Mouse (Mus musculus) liver, embryonic 11.5 days (tissue): ENCODE measurements around the gene Fbxl8. TPM values are rescaled to one million over a fixed set of nuclear protein-coding genes. Genes with fewer than 3 reads are reported as not detected.

Experiments
- ATAC-seq: fragments of 200-750 bp; cut with Nextera tagmentation; replicated peaks from 2 replicates; pipeline ENCODE4 v1.8.0; 2017; ENCODE audit warnings: moderate number of reproducible peaks, mild to moderate bottlenecking, moderate TSS enrichment, moderate library complexity; ENCODE audit not compliant: low FRiP score
- DNase-seq: peaks from one replicate; pipeline ENCODE4 v3.0.0-alpha.2; 2017; ENCODE audit warnings: low spot score
- H3K27ac ChIP-seq: fragments of 300-500 bp; sonication (generic); 2 replicates; pipeline ENCODE4 v1.5.1; 2014; ENCODE audit warnings: mild to moderate bottlenecking, low read depth, low read length, control low read depth
- H3K27me3 ChIP-seq: fragments of 300-500 bp; sonication (generic); replicated peaks from 2 replicates; pipeline ENCODE4 v1.6.1; 2014; ENCODE audit warnings: low read length, mixed read lengths; ENCODE audit not compliant: control insufficient read depth, insufficient read depth
- H3K36me3 ChIP-seq: fragments of 300-500 bp; sonication (generic); 2 replicates; pipeline ENCODE4 v1.6.1; 2014; ENCODE audit warnings: mild to moderate bottlenecking, low read length, moderate library complexity, mixed read lengths; ENCODE audit not compliant: control insufficient read depth, insufficient read depth
- H3K4me1 ChIP-seq: fragments of 300-500 bp; sonication (generic); replicated peaks from 2 replicates; pipeline ENCODE4 v1.6.1; 2014; ENCODE audit warnings: low read length, mixed read lengths; ENCODE audit not compliant: control insufficient read depth, insufficient read depth
- H3K4me2 ChIP-seq: fragments of 300-500 bp; sonication (generic); 2 replicates; pipeline ENCODE4 v1.6.1; 2014; ENCODE audit warnings: mild to moderate bottlenecking, control low read depth, moderate library complexity
- H3K4me3 ChIP-seq: fragments of 300-500 bp; sonication (generic); 2 replicates; pipeline ENCODE4 v1.5.1; 2014; ENCODE audit warnings: low read depth, low read length, control low read depth
- H3K9ac ChIP-seq: fragments of 300-500 bp; sonication (generic); 2 replicates; pipeline ENCODE4 v1.6.1; 2014; ENCODE audit warnings: low read depth, low read length, control low read depth
- H3K9me3 ChIP-seq: fragments of 300-500 bp; sonication (generic); 2 replicates; pipeline ENCODE4 v1.6.1; 2016; ENCODE audit warnings: low read length, inconsistent platforms, mixed read lengths; ENCODE audit not compliant: control insufficient read depth
- WGBS: fragments of 180-500 bp; shearing (Covaris S2); extraction: QIAGEN DNeasy Blood & Tissue Kit; methylation state at CpG from one replicate; pipeline ENCODE4 v1.1.7; 2014; 5-methylcytosine and 5-hydroxymethylcytosine counted together
- microRNA counts: library from miRNA; unstranded; fragments of <30 nt; microRNA quantifications from one replicate; lab custom pipeline; 2015
- microRNA-seq: library from miRNA; unstranded; fragments of <30 nt; microRNA quantifications from one replicate; pipeline ENCODE4, GENCODE M21; 2017; ENCODE audit warnings: borderline number of aligned reads
- polyA plus RNA-seq: library from polyadenylated mRNA; unstranded; fragments of >200 nt; fragmentation: Nextera tagmentation; extraction: Ambion mirVana; gene quantifications from 2 replicates; pipeline ENCODE4 v1.2.1, GENCODE M21; 2014

Gene Fbxl8
- polyA plus RNA-seq, 1 experiment from 2014 or later = 2.0 TPM

DNA sequence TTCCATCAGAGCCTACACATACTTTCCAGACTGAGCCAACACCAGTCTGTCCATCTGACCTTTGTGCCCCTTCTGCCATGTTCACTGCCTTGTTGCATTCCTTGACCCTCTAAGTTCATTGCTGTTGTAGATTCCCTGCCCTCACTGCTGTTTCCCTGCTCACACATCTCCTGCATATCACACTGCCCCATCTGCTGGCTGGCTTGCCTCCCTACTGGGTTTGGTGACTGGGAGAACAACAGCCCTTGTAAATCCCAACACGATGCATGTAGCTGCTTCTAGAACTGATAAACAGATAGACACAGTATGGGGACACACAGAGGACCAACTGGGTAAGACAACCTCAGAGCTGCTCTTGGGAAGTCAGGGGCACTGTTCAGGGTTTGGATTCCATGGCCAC is 47.3 kb downstream of the Fbxl8 start:
- 54% methylated on average over 1 of the region's 1 CpGs for WGBS
- Histone ChIP-seq H3K36me3 (peaks cover 40% of the 10 kb centered on the region), H3K27me3 (no peaks in the 10 kb centered on the region), H3K27ac (peak overlapping the region; percentile 55; the same call in 1 of the 2 replicates), H3K4me2 (no peak overlapping the region), H3K9ac (no peak overlapping the region), H3K9me3 (no peaks in the 10 kb centered on the region), H3K4me3 (no peak overlapping the region), H3K4me1 (peaks cover 29% of the 10 kb centered on the region)
- peak; percentile 63 for ATAC-seq
- DNase-seq = no peak

DNA sequence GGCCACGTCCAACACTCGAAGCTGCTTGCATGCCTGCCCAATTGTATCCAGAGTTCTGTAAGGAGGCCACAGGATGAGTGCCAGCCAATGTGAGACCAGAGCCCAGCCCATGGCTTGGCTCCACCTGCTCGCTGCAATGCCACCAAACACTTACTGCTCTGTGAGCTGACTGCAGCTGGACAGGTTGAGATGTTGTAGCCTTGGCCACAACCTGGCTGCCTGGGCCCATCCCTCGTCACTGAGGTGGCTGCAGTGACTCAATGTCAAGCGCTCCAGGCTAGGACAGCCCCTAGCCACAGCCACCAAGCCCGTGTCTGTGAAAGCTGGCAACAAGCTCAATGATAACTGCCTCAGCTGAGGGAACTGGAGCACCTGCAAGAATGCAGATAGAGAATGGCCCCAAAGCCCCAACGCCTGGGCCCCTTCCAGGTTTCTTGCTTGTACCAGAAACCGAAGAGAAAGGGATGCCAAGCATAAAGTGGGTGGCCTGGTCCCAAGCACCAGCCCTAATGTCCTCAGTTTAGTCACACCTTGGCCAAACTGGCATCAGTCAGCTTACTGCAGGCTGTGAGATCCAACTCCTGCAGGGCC is 48.5 kb downstream of the Fbxl8 start:
- DNase-seq (no peak), ATAC-seq (peak; percentile 78)
- Histone ChIP-seq H3K27me3 (no peaks in the 10 kb centered on the region), H3K4me2 (peak overlapping the region; percentile 50), H3K9me3 (no peaks in the 10 kb centered on the region), H3K27ac (peak overlapping the region; percentile 65), H3K36me3 (peaks cover 32% of the 10 kb centered on the region), H3K4me1 (peaks cover 29% of the 10 kb centered on the region), H3K4me3 (no peak overlapping the region), H3K9ac (peak overlapping the region; percentile 47; the same call in 1 of the 2 replicates)
- WGBS = 71% methylated on average over 8 of the region's 8 CpGs

DNA sequence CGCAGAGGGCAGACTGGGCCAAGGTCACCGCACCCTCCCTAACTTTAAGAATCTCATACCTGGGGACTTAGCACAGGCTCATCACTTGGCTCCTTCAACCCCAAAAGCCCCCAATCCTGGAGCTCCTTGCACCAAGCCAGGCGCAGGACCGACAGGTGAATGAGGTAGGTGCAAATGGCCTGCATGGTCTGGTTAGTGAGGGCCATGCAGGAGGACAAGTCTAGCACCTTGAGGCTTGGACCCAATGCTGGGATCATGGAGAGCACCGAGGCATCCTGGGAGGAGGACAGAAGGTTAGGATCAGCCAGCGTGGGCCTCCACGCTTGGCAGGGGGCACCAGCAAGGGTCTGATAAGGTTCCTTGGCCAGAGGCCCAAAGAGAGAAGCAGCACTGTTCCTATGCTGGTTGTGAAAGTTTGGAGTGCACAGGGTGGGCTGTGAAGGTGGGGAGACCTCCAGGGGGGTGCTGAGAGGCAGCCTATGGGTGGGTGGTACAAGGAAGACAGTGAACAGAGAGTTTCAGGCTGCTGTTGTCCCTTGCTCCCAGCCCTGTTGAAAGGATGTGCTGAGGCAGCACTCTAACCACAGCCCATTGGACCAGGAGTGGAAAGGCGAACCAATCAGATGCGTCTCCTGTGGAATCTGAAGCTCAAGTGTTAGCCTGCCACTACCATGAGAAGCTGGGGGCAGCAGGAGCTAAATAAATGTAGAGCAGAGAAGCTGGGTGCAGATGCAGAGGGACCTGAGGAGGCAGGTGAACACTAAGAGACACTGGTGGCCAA is 49.4 kb downstream of the Fbxl8 start:
- H3K4me2 ChIP-seq = peak overlapping the region; percentile 50
- H3K4me1 ChIP-seq = peaks cover 29% of the 10 kb centered on the region
- ATAC-seq (0 out of 2 replicates have a peak, but pooled peaks have one; percentile 28), DNase-seq (no peak)
- H3K9me3 ChIP-seq = no peaks in the 10 kb centered on the region
- peak overlapping the region; percentile 65 for H3K27ac ChIP-seq
- WGBS = 81% methylated on average over 9 of the region's 9 CpGs
- no peaks in the 10 kb centered on the region for H3K27me3 ChIP-seq
- H3K4me3 ChIP-seq = no peak overlapping the region
- peaks cover 32% of the 10 kb centered on the region for H3K36me3 ChIP-seq
- peak overlapping the region; percentile 47; the same call in 1 of the 2 replicates for H3K9ac ChIP-seq

DNA sequence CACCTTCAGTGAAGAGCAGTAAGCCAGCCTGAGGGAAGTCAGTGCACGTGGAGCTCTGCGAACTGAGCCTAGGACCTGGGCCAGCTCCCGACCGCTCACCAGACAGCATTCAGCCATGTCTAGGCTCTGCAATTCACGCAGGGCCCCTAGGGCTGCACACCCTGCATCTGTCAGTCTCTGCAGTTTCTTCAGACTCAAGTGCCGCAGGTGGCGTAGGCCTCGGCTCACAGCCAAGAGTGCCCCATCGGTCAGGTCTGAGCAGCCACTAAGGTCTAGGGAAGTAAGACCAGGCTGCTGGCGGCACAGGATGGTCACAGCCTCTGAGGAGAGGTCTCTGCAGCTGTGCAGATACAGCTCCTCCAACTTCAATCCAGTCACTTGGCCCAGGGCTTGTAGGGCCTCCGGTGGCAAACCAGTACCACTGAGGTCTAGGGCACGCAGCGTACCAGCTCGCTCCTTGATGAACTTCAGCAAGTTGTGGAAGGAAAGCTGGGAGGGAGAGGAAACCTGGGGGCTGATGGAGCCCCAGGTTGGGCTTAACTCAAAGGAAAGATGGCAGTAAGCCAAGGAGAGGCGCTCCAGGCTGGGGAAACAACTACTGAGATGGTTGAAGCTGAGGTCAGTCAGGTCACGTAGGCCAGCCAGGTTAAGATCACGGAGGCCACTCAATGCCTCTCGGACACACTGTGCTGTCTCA is 50.8 kb downstream of the Fbxl8 start:
- DNase-seq = no peak
- Histone ChIP-seq H3K4me2 (no peak overlapping the region), H3K9ac (no peak overlapping the region), H3K4me3 (no peak overlapping the region), H3K9me3 (no peaks in the 10 kb centered on the region), H3K27me3 (no peaks in the 10 kb centered on the region), H3K36me3 (peaks cover 30% of the 10 kb centered on the region), H3K4me1 (peaks cover 41% of the 10 kb centered on the region), H3K27ac (no peak overlapping the region)
- WGBS = 93% methylated on average over 18 of the region's 18 CpGs
- ATAC-seq = no peak

DNA sequence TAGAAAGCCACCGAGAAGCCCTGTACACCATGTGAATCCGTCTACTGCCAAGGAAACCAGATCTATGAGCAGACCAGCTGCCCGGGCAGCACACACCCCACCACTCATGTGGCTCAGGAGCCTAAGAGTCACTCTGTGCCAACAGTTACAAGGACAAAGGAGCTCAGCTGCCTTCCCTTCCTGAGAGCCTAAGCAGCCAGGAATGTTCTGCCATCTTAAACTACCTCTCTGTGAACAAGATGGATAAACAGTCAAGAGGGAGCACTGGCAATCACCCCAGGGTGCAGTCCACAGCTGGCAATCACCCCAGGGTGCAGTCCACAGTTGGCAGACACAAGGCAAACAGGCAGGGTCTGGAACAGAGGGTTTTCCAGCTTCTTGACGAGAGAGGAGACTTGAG is 53.5 kb downstream of the Fbxl8 start:
- WGBS = 87% methylated on average over 4 of the region's 4 CpGs

DNA sequence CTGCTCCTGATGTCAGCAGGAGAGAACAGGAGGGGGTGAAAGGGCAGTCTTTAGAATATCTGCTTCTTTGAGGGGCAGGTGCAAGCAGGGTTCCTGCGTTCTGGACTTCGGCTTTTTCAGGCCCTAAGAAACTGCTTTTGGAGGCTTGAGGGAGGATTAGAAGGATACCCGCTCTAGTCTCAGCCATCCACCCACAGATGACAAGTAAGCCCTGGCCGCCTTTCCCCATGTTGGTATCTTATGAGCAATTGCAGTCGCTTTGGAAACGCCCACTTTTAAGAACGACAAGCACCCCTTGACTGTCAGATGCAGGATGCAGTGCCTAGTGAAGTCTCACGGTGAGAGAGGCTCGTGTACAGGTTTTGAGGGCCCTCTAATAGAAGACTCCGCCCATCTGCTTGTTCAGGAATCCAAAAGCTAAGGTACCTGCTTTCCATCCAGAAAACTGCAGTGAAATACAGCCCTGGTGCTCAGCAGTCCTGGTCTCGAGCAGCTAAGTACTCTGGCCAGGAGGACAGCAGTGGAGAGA is 54.3 kb downstream of the Fbxl8 start:
- Histone ChIP-seq H3K27ac (0 out of 2 replicates have a peak overlapping the region, but pooled peaks have one; percentile 38), H3K36me3 (peaks cover 15% of the 10 kb centered on the region), H3K4me1 (peaks cover 30% of the 10 kb centered on the region)

More for the DNA sequence above, 53.5 kb downstream of the Fbxl8 start:
- DNase-seq = no peak
- peaks cover 33% of the 10 kb centered on the region for H3K4me1 ChIP-seq
- no peak overlapping the region for H3K27ac ChIP-seq
- H3K4me2 ChIP-seq = no peak overlapping the region
- no peak overlapping the region for H3K4me3 ChIP-seq
- no peaks in the 10 kb centered on the region for H3K9me3 ChIP-seq
- H3K9ac ChIP-seq = no peak overlapping the region
- H3K36me3 ChIP-seq = peaks cover 20% of the 10 kb centered on the region
- H3K27me3 ChIP-seq = no peaks in the 10 kb centered on the region
- ATAC-seq = no peak

More for the DNA sequence above, 54.3 kb downstream of the Fbxl8 start:
- no peak overlapping the region for H3K4me2 ChIP-seq
- no peak overlapping the region for H3K9ac ChIP-seq
- DNase-seq = no peak
- ATAC-seq = no peak
- WGBS = 78% methylated on average over 11 of the region's 11 CpGs
- H3K9me3 ChIP-seq = no peaks in the 10 kb centered on the region
- no peaks in the 10 kb centered on the region for H3K27me3 ChIP-seq
- H3K4me3 ChIP-seq = no peak overlapping the region

MicroRNAs encoded within 50 kb of the gene (microRNA counts, 519-probe panel; counts per million panel counts)
- 2,944 counts per million, percentile 11 among the panel's probes with 10 or more counts for microRNA mmu-miR-328 (lab: Ali Mortazavi, UCI)

Small RNAs within 50 kb of the gene (microRNA-seq; reads per million reads assigned to microRNA genes)
- gene Gm27320 (not detected), gene Mir328 (367 reads per million, percentile 62 among the genes with 10 or more reads in this experiment)

Other genes with a start within 250 kb of the Fbxl8 start
- not detected in 2 replicates for gene Ces3a, start 216.0 kb upstream of the Fbxl8 start, polyA plus RNA-seq
- gene Ces3b, start 180.9 kb upstream of the Fbxl8 start, polyA plus RNA-seq = not detected in 2 replicates
- not detected in 2 replicates for gene Ces4a, start 132.8 kb upstream of the Fbxl8 start, polyA plus RNA-seq
- gene Cbfb, start 94.0 kb upstream of the Fbxl8 start, polyA plus RNA-seq = 31.1 and 32.7 TPM in 2 replicates
- 24.0 and 25.2 TPM in 2 replicates for gene D230025D16Rik, start 39.5 kb upstream of the Fbxl8 start, polyA plus RNA-seq
- gene B3gnt9, start 9.5 kb upstream of the Fbxl8 start, polyA plus RNA-seq = 4.2 and 4.4 TPM in 2 replicates
- gene Tradd, start within 50 bp of the Fbxl8 start, polyA plus RNA-seq = 23.1 and 23.2 TPM in 2 replicates
- 0.19 TPM in 1 of 2 replicates, not detected in the other for gene Hsf4, start 5.2 kb downstream of the Fbxl8 start, polyA plus RNA-seq
- gene Nol3, start 11.5 kb downstream of the Fbxl8 start, polyA plus RNA-seq = 0.14 and 0.51 TPM in 2 replicates
- gene 4931428F04Rik, start 25.2 kb downstream of the Fbxl8 start, polyA plus RNA-seq = 4.7 and 5.1 TPM in 2 replicates
- 13.7 and 19.6 TPM in 2 replicates for gene Exoc3l, start 31.5 kb downstream of the Fbxl8 start, polyA plus RNA-seq
- gene E2f4, start 33.0 kb downstream of the Fbxl8 start, polyA plus RNA-seq = 266 and 301 TPM in 2 replicates
- gene Elmo3, start 41.0 kb downstream of the Fbxl8 start, polyA plus RNA-seq = 2.6 and 3.0 TPM in 2 replicates
- gene Lrrc29, start 61.6 kb downstream of the Fbxl8 start, polyA plus RNA-seq = 5.7 and 6.2 TPM in 2 replicates
- gene Tmem208, start 61.7 kb downstream of the Fbxl8 start, polyA plus RNA-seq = 138 and 142 TPM in 2 replicates
- 2.3 and 3.1 TPM in 2 replicates for gene Fhod1, start 83.3 kb downstream of the Fbxl8 start, polyA plus RNA-seq
- 1.5 and 1.6 TPM in 2 replicates for gene Slc9a5, start 84.2 kb downstream of the Fbxl8 start, polyA plus RNA-seq
- gene Plekhg4, start 108.6 kb downstream of the Fbxl8 start, polyA plus RNA-seq = 0.30 TPM in 1 of 2 replicates, not detected in the other
- gene Kctd19, start 148.9 kb downstream of the Fbxl8 start, polyA plus RNA-seq = not detected in 2 replicates
- gene Lrrc36, start 148.9 kb downstream of the Fbxl8 start, polyA plus RNA-seq = 0.19 TPM in 1 of 2 replicates, not detected in the other
- 3.1 and 3.2 TPM in 2 replicates for gene Tppp3, start 206.9 kb downstream of the Fbxl8 start, polyA plus RNA-seq
- gene Zdhhc1, start 232.3 kb downstream of the Fbxl8 start, polyA plus RNA-seq = 6.4 and 8.9 TPM in 2 replicates